Mouse (Mus musculus) neutrophil, adult 5-6 weeks (primary cell): ENCODE measurements around the gene Ssr2. TPM values are rescaled to one million over a fixed set of nuclear protein-coding genes. Genes with fewer than 3 reads are reported as not detected.
A peak's percentile ranks its signal among the peaks of the same experiment; 100 is the strongest.

Source experiments
- ATAC-seq: fragments of 151-379, 151-347 bp; 2 replicates; pipeline ENCODE4 v1.8.0; 2017; ENCODE audit warnings: mild to moderate bottlenecking, moderate TSS enrichment; ENCODE audit not compliant: insufficient number of reproducible peaks, poor library complexity, low FRiP score, severe bottlenecking; ENCODE audit errors: extremely low read depth
- total RNA-seq: library from RNA; stranded (forward); fragments of 200-1000 nt; gene quantifications from 2 replicates; pipeline ENCODE4 v1.2.3, GENCODE M21; 2017

Gene Ssr2
- total RNA-seq, result 21.5 and 25.4 TPM in 2 replicates

DNA sequence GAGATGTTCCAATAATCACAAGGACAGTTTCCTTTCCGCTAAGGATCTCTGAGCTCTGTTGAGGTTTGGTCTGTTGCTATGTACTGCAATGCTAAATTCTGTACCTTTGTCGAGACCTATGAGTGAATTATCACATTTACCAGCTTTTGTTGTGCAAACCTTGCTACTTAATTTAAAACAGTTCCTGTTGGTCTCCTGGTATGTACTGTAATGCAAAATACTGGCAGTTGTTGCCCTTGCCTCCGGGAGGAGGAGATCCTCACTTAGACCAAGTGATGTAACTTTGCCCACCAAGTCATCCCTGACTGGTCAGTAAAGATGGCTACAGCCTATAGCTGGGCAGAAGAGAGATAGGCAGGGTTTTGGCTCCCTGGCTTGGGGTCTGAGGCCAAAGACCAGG is at the start of gene Ssr2:
Gene Ssr2 (plus strand): TSS at position 337 of the 400 bp plus-strand sequence.
- no peak for ATAC-seq

DNA sequence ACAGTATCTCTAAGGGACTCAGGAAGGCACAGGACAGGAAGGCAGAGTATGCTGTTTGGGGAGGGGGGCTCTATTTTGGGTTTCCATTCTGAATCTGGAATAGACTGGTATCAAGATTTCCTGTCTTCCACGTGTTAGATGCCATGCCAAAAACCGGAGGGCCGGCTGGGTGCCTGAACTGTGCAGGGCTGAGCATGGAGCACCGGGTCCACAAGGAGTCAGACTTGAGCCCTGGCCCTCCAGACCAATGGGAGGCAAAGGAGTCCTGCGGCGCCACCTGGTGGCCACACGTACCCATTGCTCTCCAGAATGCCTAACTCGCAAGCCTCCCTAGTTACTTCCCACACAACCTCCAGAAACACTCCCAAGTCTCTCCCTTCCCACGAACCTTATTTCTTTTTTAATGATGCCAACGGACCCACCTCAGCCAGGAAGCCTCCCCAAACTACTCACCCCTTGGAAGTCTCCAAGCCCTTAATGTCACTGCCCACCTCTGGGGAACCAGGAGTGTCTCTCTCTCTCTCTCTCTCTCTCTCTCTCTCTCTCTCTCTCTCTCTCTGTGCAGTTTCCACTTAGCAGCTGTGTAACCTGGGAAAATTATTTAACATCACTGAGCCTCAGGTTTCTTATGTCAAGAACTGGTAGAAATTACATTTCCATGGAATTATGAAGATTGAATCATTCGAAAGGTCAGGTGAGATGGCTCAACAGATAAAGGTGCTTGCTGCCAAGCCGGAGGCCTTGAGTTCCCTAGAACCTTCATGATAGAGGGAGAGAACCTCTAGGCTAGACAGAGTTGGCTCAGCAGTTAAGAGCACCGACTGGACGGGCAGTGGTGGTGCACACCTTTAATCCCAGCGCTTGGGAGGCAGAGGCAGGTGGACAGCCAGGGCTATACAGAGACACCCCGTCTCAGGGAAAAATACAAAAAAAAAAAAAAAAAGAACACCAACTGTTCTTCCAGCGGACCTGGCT is 49.2 kb upstream of the Ssr2 start:
- ATAC-seq, result peak; percentile 81

DNA sequence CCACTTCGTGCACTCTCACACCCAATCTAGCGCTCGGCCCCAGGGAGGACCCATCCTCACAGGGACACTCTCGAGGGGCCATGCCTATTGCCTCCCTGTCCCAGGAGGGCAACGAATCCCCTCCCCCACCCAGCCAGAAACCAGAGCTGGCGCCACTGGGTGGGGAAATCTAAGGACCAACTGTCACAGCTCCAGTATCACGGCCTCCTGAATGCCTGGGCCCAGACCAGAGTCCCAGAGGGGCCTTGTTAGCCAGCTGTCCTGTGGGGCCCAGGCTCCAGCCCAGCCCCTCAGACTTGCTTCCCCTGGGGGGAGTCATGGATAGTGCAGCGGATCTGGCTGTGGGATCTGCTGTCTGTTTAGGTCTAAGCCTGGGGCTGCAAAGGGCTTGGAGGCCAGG is 48.1 kb upstream of the Ssr2 start:
- no peak for ATAC-seq

DNA sequence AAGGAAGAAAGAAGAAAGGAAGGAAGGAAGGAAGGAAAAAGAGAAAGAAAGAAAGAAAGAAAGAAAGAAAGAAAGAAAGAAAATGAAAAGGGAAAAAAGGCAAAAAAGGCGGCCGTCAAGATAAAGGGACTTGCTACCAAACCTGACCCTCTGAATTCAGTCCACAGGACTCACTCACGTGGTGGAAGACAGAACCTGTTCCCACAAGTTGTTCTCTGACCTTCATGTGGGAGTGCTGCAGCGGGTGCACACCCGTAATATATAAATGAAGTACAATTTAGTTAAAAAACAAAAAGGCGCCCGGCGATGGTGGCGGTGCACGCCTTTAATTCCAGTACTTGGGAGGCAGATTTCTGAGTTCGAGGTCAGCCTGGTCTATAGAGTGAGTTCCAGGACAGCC is 47.0 kb upstream of the Ssr2 start:
- no peak for ATAC-seq

DNA sequence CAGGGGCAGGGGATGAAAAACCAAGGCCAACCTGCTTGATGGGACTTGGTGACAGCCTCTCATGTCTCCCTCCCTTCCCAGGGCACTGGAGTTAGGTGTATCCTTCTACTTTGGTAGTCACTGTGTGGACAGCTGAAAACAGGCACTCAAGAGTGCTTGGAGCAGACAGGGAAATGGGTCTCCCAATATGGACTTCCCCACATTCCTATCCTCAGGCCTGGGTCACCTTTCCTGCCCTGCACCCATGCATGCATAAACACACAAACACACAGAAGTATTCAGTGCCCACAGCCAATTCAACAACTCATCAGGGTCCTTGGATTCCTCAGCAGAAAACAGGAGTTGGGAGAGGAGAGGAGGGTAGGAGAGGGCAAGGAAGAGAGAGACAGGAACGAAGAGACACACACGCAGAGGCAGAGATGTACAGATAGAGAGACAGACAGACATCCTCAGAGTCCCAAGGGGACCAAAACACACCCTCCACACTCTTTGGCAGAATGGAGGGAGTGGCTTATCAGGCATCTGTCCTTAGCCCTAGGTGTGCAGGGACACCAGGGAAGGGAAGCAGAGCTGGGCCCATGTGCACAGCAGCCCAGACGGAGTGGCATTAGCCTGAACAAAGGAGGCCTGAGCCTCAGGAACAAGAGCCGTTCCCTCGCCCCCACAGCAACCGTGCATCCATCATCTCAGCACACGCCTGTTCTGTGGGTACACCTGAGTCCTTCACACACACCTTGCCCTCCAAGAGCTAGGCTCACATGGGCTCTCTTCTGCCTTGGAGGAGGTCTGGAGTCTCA is 46.3 kb upstream of the Ssr2 start:
- ATAC-seq, result no peak

DNA sequence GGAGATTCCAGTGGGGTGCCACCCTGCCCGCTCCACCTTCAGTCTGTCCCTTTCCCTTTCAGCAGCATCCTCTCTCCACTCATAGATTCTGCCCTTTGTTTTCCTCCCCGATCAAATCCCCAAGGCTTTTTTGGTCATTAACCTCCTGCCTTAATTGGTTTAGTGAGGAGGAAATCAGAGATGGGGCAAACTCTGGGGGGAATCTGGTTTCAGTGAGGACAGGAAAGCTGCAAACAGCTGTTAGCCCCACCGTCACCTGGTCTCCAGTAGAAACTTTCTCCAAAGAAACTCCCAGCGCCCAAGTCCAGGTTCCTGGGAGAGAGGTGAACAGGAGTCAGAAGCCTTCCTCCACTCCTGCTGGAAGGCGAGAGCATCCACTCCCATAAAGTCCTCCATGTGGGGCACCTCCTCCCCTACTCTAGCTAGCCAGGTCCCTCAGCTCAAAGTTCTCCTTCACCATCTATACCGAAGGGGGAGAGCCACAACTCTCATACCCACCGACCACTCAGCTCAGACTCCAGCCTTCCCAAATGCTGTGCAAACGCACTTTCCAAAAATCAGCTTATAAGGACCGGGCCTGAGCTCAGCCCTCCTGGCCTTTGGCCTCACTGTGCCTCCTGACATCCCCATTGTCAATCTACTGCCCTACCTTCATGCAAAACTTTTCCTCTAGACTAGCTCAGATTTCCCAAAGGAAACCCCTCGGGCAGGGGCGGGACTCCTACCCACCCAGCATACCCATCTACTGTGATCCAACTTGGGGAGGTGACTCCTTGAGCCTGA is 45.4 kb upstream of the Ssr2 start:
- ATAC-seq, result no peak

DNA sequence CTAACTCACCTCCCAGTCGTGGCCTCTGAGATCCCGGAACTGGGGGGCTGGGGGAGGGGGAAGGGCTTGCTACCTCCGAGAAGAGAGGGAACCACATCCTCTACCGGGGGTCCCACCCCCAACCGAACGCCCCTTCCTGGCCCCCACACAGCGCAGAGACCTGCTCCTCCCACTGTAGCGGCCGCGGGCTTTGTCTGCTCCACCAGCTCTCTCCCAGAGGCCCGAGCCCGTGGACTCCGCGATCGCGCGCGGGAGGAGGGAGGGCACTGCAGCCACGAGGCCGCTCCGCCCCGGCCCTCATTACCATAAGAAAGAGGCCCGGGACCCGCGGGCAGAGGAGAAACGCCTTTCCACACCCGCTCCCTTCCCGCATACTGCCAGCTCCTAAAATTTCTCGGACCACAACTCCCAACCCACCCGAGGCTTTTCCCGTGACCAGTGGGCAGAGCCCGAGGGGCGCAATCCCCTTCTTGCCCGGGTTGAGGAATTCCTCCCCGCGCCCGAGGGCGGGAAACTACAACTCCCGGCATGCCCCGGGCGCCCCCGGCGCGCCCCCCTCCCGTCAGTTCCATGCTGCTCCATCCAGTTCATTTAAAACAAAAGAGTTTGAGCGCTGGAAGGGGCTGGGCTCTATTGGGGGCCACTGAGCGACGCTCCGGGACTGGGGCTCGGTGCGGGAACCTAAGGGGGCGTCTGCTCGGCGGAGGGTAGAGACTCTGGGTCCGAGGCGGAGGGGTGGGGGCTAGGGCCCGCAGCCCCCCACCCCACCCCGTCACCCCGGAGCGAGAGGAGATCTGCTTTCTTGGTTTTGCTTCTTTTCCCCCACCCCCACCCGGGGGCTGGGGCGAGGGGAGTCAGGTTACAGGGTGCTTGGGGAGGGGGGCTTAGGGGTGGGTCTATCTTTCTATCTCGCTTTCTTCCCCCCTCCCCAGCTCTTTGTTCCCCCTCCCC is 44.1 kb upstream of the Ssr2 start:
- peak; percentile 42 for ATAC-seq

DNA sequence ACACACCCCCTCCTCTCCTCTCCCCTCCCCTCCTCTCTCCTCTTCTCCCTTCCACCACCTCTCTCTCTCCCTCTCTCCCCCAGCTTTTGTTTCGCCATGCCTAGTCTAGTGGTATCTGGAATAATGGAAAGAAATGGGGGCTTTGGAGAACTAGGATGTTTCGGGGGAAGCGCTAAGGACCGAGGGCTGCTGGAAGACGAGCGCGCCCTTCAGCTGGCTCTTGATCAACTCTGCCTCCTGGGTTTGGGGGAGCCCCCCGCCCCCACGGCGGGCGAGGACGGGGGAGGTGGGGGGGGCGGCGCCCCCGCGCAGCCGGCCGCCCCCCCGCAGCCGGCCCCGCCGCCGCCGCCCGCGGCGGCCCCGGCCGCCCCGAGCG is 43.4 kb upstream of the Ssr2 start, which contains the start of gene Mex3a:
Gene Mex3a (plus strand): TSS at position 97 of the 376 bp plus-strand sequence.
- no peak for ATAC-seq

DNA sequence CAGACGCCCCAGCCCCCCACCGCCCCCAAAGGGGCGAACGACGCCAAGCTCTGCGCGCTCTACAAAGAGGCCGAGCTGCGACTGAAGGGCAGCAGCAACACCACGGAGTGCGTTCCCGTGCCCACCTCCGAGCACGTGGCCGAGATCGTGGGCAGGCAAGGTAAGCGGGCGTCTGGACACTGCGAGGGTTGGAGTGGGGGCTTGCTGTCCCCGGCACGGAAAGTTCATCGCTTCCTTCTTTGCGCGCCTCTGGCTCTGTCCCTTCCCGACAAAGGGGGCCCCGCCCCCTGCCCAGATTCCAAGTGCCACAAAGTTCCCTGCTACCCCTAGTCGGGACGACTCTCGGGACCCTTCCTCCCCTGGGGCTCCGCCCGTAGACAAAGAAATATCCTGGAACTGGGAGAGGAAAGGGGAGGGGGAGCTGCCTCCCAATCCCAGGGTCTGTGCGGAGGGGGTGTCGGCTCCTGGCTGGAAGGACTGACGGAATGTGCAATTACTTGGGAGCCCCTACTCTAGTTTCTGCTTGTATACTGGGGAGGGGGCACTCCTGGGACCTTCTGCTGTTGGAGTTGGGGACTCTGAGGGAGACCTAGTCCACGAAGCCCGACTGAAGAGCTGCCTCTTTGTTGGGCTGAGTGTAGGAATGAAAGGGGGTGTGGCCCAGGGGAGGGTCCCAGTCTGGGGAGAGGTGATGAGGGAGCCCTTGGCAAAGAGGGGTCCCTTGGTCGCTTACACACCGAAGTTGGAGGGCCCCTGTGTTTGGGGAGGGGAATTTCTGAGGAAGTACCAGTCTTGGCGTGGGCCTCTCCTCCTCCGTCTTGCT is 42.8 kb upstream of the Ssr2 start:
- no peak for ATAC-seq

DNA sequence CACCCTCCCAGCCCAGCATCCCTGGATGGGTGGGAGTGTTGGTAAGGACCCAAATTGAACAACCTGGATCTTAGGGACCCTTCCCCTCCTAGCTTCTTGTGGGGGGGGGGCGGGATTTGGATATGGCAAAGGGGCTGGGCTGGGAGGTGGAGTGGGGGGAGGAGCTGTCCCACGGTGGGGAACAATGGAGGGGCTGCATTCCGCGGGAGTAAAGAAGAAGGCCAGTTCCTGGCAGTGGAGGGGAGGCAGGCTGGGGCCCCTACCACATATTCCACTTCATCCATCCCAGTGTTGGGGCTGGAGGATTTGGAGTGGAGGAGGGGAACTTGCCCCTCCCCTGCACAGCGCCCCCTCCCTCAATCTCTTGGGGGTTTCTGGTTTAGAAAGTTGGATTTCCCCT is 42.0 kb upstream of the Ssr2 start:
- no peak for ATAC-seq

DNA sequence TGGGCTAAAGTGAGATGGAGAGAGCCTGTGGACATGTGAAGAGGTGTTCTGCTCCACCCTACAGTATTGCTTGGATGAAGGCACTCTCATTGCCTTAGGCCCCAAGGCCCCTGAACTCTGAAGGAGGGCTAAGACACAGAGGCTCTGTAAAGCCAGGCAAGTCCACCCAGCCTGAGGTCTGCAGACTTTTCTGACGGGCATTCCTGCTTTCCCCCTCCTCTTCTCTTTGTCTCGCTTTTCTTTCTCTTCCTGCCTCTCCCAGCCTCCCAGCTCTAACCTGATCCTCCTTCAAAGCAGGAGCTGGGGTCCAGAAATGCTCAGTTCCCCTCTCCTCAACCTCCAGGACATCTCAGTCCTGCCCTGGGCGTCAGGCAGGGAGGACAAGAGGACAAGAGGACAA is 40.7 kb upstream of the Ssr2 start:
- no peak for ATAC-seq

DNA sequence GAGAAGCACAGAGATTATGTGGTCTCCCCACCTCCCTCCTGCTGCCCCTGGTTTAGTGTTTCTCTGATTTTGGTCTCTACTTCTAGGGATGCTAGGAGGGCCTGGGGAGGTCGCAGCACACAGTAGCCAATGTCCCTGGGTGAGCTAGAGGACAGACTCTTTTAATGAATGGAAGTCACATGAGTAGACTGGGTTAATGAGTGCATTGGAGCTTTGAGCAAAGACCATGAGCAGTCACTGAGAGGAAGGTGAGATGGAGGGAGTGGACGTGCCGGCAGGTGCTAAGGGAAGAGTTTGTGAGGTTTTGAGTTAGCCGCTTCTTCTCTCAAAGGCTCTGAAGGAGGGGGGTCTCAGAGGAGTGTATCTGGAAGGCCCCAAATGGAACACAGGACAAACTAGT is 40.1 kb upstream of the Ssr2 start:
- no peak for ATAC-seq

DNA sequence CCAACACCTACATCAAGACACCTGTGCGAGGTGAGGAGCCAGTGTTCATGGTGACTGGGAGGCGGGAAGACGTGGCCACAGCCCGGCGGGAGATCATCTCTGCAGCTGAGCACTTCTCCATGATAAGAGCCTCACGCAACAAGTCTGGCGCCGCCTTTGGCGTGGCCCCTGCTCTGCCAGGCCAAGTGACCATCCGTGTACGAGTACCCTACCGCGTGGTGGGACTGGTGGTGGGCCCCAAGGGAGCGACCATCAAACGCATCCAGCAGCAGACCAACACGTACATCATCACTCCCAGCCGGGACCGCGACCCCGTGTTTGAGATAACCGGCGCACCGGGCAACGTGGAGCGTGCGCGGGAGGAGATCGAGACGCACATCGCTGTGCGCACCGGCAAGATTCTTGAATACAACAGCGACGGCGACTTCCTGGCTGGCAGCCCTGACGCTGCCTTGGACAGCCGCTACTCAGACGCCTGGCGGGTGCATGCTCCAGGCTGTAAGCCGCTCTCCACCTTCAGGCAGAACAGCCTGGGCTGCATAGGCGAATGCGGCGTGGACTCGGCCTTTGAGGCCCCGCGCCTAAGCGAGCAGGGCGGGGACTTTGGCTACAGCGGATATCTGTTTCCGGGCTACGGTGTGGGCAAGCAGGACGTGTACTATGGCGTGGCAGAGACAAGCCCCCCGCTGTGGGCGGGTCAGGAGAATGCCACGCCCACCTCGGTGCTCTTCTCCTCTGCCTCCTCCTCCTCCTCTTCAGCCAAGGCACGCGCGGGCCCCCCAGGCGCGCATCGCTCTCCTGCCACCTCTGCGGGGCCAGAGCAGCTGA is 39.4 kb upstream of the Ssr2 start:
- no peak for ATAC-seq

DNA sequence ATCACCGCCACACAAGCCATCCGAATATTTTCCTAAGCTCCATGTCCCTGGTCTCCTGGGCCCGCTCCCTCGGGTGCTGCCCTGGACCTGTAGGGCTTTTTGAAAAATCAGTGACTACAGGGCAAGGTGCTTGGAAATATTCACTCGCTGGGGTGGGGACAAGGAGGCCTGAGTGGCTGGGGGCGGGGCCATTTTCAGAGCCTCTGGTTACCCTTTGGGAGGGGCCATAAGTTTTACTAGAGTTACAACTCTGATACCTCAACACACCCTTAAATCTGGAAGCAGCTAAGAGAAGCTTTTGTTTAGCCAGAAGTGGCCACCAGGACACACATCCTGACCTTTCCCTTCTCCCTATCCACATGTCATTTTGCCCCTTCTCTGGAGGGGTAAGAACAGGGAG is 38.5 kb upstream of the Ssr2 start:
- no peak for ATAC-seq

DNA sequence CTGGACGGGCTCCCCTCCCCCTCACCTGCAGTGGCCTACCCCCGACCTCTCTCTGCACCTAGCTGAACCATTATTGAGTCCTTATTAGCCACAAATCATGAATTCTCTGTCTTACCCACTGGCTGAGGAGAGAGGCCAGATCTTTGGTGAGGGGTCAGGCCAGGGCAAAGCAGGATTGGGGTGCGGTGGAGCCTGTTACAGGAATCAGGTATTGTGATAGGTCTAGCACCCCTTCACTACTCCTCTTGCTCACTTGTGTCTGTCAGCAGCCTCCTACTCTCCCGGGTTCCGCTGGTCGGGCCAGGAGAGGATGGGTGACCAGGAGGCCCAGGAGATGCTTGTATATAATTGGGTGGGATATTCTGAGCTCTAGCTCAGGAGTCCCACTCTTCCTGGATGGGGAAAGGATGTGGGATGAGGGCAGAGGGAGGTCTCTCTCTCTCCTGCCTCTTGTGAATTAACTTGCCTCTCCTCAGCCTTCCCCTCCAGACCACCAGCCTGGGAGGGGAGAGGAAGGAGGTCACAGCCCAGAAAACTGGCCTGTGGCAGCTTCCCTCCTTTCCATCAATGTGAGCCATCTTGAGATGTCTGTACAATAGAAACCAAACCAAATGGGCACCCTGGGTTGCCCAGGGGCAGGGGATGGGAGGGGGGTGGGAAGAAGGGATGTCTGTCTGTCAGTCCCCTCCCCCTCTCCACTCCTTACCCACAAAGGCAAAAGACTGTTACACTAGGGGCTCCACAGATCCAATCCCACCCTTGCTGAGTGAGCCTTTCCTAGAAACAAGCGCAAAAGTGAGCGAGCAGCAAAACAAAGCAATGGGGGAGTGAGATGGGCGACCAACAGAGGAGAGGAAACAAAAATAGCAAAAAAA is 37.2 kb upstream of the Ssr2 start:
- ATAC-seq, result no peak

DNA sequence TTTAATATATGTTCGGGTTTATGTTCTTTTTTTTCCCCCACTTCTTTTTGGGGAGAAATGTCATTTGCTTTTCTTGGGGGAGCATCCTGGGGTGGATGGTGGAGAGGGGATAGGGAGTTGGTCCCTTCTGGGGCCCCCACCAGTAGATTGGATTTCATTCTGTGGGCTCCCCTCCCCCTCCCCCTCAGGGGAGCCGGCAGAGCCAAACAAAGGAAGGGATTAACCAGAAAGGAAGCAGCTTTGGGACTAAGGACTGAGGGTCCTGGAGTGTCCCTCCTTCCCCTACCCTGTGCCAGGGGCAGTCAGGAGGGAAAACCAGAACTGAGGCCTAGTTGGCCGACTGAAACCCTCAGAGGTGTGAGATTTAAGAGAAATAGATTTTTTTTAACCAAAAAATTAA is 36.3 kb upstream of the Ssr2 start:
- ATAC-seq, result no peak
